Mouse (Mus musculus) intestine, postnatal 0 days (tissue): ENCODE data around the gene Ugt1a8. TPM values are rescaled to one million over a fixed set of nuclear protein-coding genes. Genes with fewer than 3 reads are reported as not detected.
A peak's percentile ranks its signal among the peaks of the same experiment; 100 is the strongest.

Experiments
- ATAC-seq: fragments of 200-750 bp; cut with Nextera tagmentation; 2 replicates; pipeline ENCODE4 v1.8.0; 2017; ENCODE audit warnings: mild to moderate bottlenecking, moderate TSS enrichment, moderate library complexity
- H3K27ac ChIP-seq: fragments of 300-500 bp; sonication (generic); 2 replicates; pipeline ENCODE4 v1.5.1; 2014; ENCODE audit warnings: mild to moderate bottlenecking, low read depth, low read length, moderate library complexity
- H3K27me3 ChIP-seq: fragments of 300-500 bp; sonication (generic); replicated peaks from 2 replicates; pipeline ENCODE4 v1.6.1; 2014; ENCODE audit warnings: low read length, mixed read lengths; ENCODE audit not compliant: control insufficient read depth, insufficient read depth
- H3K36me3 ChIP-seq: fragments of 300-500 bp; sonication (generic); 2 replicates; pipeline ENCODE4 v1.6.1; 2014; ENCODE audit warnings: mild to moderate bottlenecking, moderate library complexity; ENCODE audit not compliant: control insufficient read depth, insufficient read depth
- H3K4me1 ChIP-seq: fragments of 300-500 bp; sonication (generic); replicated peaks from 2 replicates; pipeline ENCODE4 v1.6.1; 2014; ENCODE audit warnings: antibody characterized with exemption, low read length, mixed read lengths; ENCODE audit not compliant: control insufficient read depth, insufficient read depth
- H3K4me2 ChIP-seq: fragments of 300-500 bp; sonication (generic); replicated peaks from 2 replicates; pipeline ENCODE4 v1.6.1; 2014; ENCODE audit warnings: low read depth, mild to moderate bottlenecking, moderate library complexity
- H3K4me3 ChIP-seq: fragments of 300-500 bp; sonication (generic); 2 replicates; pipeline ENCODE4 v1.5.1; 2014; ENCODE audit warnings: low read depth, low read length
- H3K9ac ChIP-seq: fragments of 300-500 bp; sonication (generic); 2 replicates; pipeline ENCODE4 v1.6.1; 2014; ENCODE audit warnings: mild to moderate bottlenecking, low read depth, low read length
- H3K9me3 ChIP-seq: fragments of 300-500 bp; sonication (generic); 2 replicates; pipeline ENCODE4 v1.6.1; 2016; ENCODE audit warnings: mixed run types; ENCODE audit not compliant: control insufficient read depth
- CTCF ChIP-seq: sonication (generic); IDR thresholded peaks from 2 replicates; pipeline ENCODE4 v1.5.1; 2016; ENCODE audit warnings: low read depth, mild to moderate bottlenecking, control low read depth, antibody characterized with exemption, moderate library complexity
- WGBS: fragments of 180-500 bp; shearing (Covaris S2); extraction: QIAGEN DNeasy Blood & Tissue Kit; methylation state at CpG from one replicate; pipeline ENCODE4 v1.1.7; 2014; 5-methylcytosine and 5-hydroxymethylcytosine counted together
- polyA plus RNA-seq: library from polyadenylated mRNA; unstranded; fragments of >200 nt; fragmentation: Nextera tagmentation; extraction: Ambion mirVana; gene quantifications from 2 replicates; pipeline ENCODE4 v1.2.1, GENCODE M21; 2015

The Ugt1a8 gene
- polyA plus RNA-seq, 1 experiment from 2014 or later, result 0.05 TPM

- Histone ChIP-seq H3K36me3 (peaks cover 100% of the 10 kb centered on the region), H3K27ac (peak overlapping the region; percentile 5; the same call in 1 of the 2 replicates), H3K4me3 (no peak overlapping the region), H3K9me3 (no peaks in the 10 kb centered on the region), H3K27me3 (no peaks in the 10 kb centered on the region), H3K9ac (no peak overlapping the region), H3K4me1 (peaks cover 5% of the 10 kb centered on the region), H3K4me2 (no peak overlapping the region)
- 76% methylated on average over 4 of the region's 4 CpGs for WGBS
- ATAC-seq, result no peak
- TF ChIP-seq CTCF, result no peak
Observed at GRCm38 (mm10) chr1:88264869-88265240, 177.2 kb downstream of the Ugt1a8 start.

- Histone ChIP-seq H3K4me3 (no peak overlapping the region), H3K27me3 (no peaks in the 10 kb centered on the region), H3K4me2 (no peak overlapping the region), H3K9ac (peak overlapping the region; percentile 1; the same call in 1 of the 2 replicates), H3K27ac (peak overlapping the region; percentile 5; the same call in 1 of the 2 replicates), H3K36me3 (peaks cover 90% of the 10 kb centered on the region), H3K9me3 (no peaks in the 10 kb centered on the region), H3K4me1 (no peaks in the 10 kb centered on the region)
- WGBS, result 87% methylated on average over 13 of the region's 13 CpGs
- TF ChIP-seq CTCF, result no peak
- no peak for ATAC-seq
Observed at GRCm38 (mm10) chr1:88266123-88266522, 178.5 kb downstream of the Ugt1a8 start.

- no peaks in the 10 kb centered on the region for H3K9me3 ChIP-seq
- no peak overlapping the region for H3K4me3 ChIP-seq
- H3K27me3 ChIP-seq, result no peaks in the 10 kb centered on the region
- H3K4me1 ChIP-seq, result no peaks in the 10 kb centered on the region
- H3K36me3 ChIP-seq, result peaks cover 89% of the 10 kb centered on the region
- TF ChIP-seq CTCF, result no peak
- no peak overlapping the region; the same call in 1 of the 2 replicates for H3K27ac ChIP-seq
- H3K4me2 ChIP-seq, result no peak overlapping the region
- no peak for ATAC-seq
- 90% methylated on average over 6 of the region's 6 CpGs for WGBS
- no peak overlapping the region for H3K9ac ChIP-seq
Observed at GRCm38 (mm10) chr1:88267489-88267888, 179.9 kb downstream of the Ugt1a8 start.

GRCm38 (mm10) chr1:88268070-88268469 is 180.5 kb downstream of the Ugt1a8 start:
- Histone ChIP-seq H3K27ac (no peak overlapping the region), H3K9me3 (no peaks in the 10 kb centered on the region), H3K27me3 (no peaks in the 10 kb centered on the region), H3K9ac (no peak overlapping the region), H3K36me3 (peaks cover 89% of the 10 kb centered on the region), H3K4me3 (no peak overlapping the region), H3K4me2 (no peak overlapping the region), H3K4me1 (no peaks in the 10 kb centered on the region)
- no peak for TF ChIP-seq CTCF
- WGBS, result 85% methylated on average over 6 of the region's 6 CpGs
- ATAC-seq, result no peak

Other genes starting within 250 kb of the Ugt1a8 start
- 20.2 and 24.1 TPM in 2 replicates for gene Dgkd, start 234.5 kb upstream of the Ugt1a8 start, polyA plus RNA-seq
- 12.3 and 14.0 TPM in 2 replicates for gene Usp40, start 79.3 kb upstream of the Ugt1a8 start, polyA plus RNA-seq
- gene Ugt1a10, start 32.4 kb upstream of the Ugt1a8 start, polyA plus RNA-seq, result 0.05 and 0.22 TPM in 2 replicates
- 38.4 and 50.6 TPM in 2 replicates for gene Ugt1a9, start 17.0 kb upstream of the Ugt1a8 start, polyA plus RNA-seq
- 57.4 and 60.9 TPM in 2 replicates for gene Ugt1a7c, start 7.2 kb downstream of the Ugt1a8 start, polyA plus RNA-seq
- 0.35 and 0.58 TPM in 2 replicates for gene Ugt1a6b, start 15.4 kb downstream of the Ugt1a8 start, polyA plus RNA-seq
- 5.7 and 5.8 TPM in 2 replicates for gene Ugt1a6a, start 47.0 kb downstream of the Ugt1a8 start, polyA plus RNA-seq
- not detected in 2 replicates for gene Ugt1a5, start 78.2 kb downstream of the Ugt1a8 start, polyA plus RNA-seq
- gene Ugt1a2, start 112.8 kb downstream of the Ugt1a8 start, polyA plus RNA-seq, result 0.05 and 0.16 TPM in 2 replicates
- gene Dnajb3, start 118.0 kb downstream of the Ugt1a8 start, polyA plus RNA-seq, result 11.5 and 13.7 TPM in 2 replicates
- gene Ugt1a1, start 124.1 kb downstream of the Ugt1a8 start, polyA plus RNA-seq, result 80.7 and 84.0 TPM in 2 replicates
- 0.29 and 0.94 TPM in 2 replicates for gene Mroh2a, start 139.2 kb downstream of the Ugt1a8 start, polyA plus RNA-seq
- 29.1 and 30.8 TPM in 2 replicates for gene Hjurp, start 189.8 kb downstream of the Ugt1a8 start, polyA plus RNA-seq
- not detected in 2 replicates for gene Trpm8, start 189.8 kb downstream of the Ugt1a8 start, polyA plus RNA-seq